Mouse (Mus musculus) spleen, adult 12 weeks (tissue): ENCODE data around the gene Synm.

Source experiments
- DNase-seq: peaks from one replicate; pipeline ENCODE4 v3.0.0; 2022; ENCODE audit warnings: low spot score

Synm gene

DNA sequence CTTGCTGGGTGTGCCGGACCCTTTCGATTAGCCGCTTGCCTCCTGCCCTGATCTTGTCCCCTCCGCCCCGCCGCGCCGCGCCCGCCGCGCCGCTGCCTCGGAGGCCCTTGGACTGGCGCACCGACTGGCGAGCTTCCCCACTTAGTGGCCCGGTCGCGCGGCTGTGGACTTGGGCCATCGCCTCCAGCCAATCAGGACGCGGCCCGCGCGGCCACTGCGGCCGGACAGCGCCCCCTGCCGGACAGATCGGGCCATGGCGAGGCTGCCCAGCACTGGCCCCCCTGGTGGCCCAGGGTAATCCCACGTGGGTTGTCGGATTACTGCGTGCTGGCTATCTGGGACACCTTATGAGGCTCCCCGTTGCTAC lies at the start of gene Synm:
TSS of gene Synm (minus strand) at position 114 of the 367 bp plus-strand sequence.
- DNase-seq = peak; percentile 47

GRCm38 (mm10) chr7:67803857-67804215 lies 44.3 kb upstream of the Synm start:
- no peak for DNase-seq

DNA sequence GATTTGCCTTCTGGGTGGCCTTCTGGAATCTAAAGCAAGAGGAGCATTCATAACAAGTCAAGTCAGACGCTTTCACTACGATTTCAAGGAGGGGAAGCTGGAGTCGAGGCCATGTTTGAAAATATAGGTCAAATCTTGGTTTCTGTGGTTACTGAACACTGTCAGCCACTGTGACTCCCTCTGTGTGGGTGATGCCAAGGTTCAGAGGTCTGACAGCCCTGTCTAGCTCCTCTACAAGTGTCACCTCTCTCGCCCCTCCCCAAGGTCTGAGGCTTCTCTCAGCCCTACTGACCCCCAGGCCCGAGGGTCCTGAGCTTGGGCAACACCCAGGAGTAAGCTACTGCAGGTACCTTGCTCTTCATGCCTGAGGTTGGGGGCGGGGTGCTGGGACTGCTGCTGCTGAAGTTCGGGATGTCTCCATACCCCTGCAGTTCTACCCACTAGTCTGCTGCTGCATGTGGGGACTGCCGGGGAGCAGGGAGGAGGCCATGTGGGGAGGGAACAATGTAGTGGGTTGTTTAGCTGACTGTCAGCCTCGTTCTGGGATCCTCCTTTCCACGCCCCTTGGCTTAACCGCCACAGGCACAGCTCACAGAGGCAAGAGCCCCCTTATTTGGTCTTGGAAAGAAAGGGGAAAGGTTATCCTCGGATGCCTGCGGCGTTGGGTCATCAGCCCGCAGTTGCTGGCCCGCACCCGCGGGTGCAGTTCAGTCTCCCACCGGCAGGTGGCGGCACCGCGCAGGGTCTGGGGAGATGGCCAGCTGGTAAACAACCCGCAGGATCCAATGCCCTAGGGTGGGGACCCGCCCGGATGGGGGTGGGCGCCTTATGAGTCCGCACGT lies 43.7 kb upstream of the Synm start:
- DNase-seq = peak; percentile 53

GRCm38 (mm10) chr7:67801022-67801421 lies 41.5 kb upstream of the Synm start:
- no peak for DNase-seq

- no peak for DNase-seq
These were observed 41.0 kb upstream of the Synm start for GRCm38 (mm10) chr7:67800547-67800946.

- DNase-seq = no peak
These were observed 38.9 kb upstream of the Synm start for GRCm38 (mm10) chr7:67798476-67798875.

GRCm38 (mm10) chr7:67797065-67797464 lies 37.5 kb upstream of the Synm start:
- DNase-seq = no peak

DNA sequence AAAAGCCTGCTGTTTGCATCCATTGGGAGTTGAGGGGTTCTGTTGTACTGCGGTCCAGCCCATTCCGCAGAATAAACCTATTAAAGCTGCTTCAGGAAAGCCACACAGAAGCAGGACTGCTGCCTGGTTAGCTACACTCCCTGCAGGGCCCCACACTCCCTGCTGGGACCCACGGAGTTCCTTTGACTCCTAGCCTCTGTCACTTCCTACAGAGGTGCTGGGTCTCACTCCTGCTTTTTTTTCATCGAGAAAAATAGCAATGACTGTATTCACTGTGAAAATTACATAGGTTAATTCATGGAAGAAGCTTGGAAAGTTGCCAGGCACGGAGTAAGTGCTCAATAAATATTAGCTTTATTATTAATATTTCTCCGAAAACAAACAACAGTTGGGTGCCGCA lies 33.9 kb upstream of the Synm start:
- DNase-seq = no peak

DNA sequence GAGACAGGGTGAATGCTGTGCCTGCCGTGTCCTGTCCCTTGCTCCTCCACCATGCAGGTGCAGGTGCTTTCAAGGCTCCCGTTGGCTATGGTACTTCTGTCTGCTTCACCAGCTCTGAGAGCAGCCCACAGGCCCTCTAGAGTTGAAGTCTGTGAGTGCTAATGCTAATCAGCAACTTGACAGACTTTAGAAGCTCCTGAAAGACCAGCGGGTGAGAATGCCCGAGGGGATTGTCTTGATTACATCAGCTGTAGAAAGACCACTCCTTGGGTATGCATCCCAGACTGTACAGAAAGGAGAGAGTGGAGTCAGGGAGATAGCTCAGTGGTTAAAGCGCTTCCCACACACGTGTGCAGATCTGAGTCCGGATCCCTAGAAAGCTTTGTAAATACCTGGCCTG lies 31.7 kb upstream of the Synm start:
- DNase-seq = no peak

- peak; percentile 3 for DNase-seq
These were observed 29.2 kb upstream of the Synm start for GRCm38 (mm10) chr7:67788713-67789112.

GRCm38 (mm10) chr7:67787861-67788260 lies 28.3 kb upstream of the Synm start:
- no peak for DNase-seq

DNA sequence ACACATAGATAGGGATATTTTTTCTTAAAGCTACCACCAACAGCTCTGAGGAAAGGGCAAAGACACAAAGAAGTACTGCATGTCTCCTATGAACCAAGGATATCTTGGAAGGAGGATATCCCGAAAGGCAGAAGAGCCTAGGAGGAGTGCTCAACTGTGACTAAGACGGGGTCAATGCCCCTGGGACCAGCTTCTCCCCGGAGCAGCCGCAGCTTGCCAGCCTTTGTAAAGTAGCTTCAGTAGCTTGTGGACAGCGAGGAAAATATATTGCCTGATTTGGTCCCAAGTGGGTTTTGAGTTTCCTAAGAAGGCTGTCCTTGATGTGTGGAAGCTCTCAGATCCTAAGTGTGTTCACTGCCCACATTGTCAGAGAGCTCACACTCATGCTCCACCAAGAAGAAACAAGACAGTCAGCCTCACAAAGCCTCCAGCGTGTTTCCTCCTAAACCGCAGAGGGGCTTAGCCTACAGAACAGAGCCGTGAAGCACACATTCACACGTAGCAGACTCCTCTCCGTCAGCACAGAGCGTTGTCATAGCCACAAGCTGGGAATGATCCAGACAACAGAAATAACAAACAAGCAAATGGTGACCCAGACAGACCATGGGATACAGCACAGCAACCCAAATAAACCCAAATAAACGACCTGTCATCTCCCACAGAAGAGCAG lies 17.2 kb upstream of the Synm start:
- no peak for DNase-seq

DNA sequence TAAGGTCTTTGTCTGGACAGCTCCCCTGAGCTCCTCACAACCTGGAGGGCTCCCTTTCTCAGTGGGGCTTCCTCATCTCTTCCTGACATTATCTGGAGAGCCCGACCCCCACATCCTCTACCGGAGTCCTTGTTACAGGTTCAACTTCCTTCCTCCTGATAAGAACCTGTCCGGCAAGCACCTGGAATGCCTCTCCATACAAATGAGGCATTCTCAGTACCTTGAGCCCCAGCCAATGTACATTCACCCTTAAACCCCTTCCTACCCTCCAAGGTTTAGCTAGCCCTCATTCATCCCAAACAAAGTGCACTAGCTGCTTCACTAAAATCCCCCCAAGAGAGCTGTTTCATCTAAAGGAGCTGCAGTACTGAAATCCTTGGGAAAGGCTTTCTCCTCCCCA lies 16.1 kb upstream of the Synm start:
- DNase-seq = no peak

DNA sequence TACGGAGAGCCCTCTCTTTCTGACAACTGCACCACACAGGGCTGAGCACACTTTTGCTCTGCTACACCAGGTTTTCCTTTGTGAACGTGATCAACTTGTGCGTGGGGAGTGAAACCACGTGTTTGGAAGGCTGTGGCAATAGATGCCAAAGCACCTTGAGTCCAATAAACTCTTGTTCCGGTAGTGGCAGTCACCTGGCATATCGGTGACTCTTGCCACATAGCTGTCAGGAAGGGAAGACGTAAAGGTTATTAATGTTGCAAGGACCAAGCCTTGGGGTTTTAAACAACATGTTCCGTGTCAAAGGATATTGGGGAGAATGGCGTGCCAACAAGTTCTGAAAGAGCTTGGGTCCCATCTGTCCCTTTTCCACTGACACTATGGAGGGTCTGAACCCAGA lies 12.7 kb upstream of the Synm start:
- no peak for DNase-seq

- DNase-seq = no peak
These were observed 9.9 kb upstream of the Synm start for GRCm38 (mm10) chr7:67769487-67769886.

DNA sequence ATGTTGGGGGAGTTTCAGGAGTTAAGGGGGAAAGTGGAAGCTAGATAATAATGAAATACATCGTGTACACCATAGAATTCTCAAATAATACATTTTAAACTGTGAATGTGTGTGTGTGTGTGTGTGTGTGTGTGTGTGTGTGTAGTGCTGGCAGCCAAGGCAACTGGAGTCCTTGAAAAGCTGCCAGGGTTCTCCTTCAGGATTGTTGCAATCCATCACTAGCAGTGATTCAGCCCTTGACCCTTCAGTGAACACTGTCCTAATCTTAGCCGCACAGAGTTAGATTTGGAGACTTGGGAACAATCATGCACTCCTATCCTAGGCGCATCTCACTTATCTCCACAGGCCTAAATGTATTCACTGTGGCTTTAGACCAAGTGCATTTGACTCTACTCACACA lies 8.6 kb upstream of the Synm start:
- no peak for DNase-seq

DNA sequence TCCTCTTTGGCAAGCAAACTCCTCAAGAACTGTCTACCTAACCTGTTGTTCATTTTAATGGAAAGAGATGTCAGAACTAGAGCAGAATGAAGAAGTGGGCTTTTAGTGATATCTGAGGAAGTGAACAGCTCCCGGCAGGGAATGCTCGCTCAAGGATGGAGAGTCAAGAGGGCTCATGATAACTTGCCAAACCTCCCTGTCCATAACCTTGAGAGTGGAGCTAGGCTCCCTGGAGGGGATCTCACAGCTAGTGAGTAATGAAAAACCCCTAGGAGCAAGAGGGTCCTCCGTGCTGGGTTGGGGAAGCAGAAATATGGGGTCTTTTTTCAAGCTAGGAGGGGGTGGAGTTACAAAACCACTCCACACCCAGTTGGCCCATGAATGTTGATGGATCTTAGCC lies 4.1 kb upstream of the Synm start:
- DNase-seq = no peak

- no peak for DNase-seq
These were observed 499 bp downstream of the Synm start for GRCm38 (mm10) chr7:67758858-67759628.

DNA sequence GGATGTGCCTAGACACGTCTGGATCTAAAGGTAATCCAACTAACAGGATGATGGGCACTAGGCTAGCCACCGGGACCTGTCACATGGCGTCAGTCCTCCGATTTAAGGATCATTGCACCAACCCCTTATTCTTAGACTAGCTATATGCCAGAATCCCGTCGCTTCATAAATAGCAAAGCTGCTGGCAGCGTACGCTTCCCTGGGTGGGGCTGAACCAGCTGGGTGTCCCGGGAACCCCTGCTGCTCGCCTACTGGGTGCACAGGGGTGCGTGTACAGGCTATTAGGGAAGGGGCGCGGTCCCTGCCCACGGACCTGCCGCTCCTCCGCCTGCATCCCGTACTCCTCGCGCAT lies 1.1 kb downstream of the Synm start:
- DNase-seq = no peak

GRCm38 (mm10) chr7:67756636-67757035 lies 2.9 kb downstream of the Synm start:
- no peak for DNase-seq

DNA sequence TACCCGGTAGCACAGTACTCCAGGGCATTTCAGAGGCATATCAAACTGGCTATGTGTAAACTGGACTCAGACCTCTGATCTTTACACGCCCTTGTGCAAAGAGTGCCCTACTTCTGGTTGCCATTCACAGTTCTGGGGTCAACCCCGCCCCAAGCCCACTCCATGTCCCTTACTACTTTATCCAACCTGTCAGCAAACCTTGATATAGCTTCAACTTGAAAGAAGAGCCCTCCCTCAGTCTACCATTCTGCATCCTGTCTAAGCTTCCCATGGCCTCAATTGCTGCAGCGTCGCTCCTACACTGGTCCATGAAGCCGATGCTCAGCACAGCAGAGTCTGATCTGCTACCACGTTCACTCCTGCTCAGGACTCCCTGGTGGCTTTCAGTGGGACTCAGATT lies 4.2 kb downstream of the Synm start:
- no peak for DNase-seq

- DNase-seq = no peak
These were observed 4.9 kb downstream of the Synm start for GRCm38 (mm10) chr7:67754606-67755005.
